In genomic region chr6:125338791-125339660, GRCm38 (mm10) we compare ENCODE assay signal across 17 mouse cellular contexts. TPM values are rescaled to one million over a fixed set of nuclear protein-coding genes. Genes with fewer than 3 reads are reported as not detected.
A peak's percentile ranks its signal among the peaks of the same experiment; 100 is the strongest.
DNase-seq lines count a peak whose midpoint lies in the region; ATAC-seq lines count a peak whose summit lies in the region.
"Had no signal": no experiment of that assay in that cellular context is flagged by ENCODE, and none has a peak within 500 bp of the region (broad histone marks: within the 10 kb centered on the region; RNA-seq: fewer than 3 reads in every experiment).

No protein-coding gene starts in this region.

- H3K9ac ChIP-seq in heart, embryonic 12.5 days, result no peak overlapping the region

- DNase-seq in heart, postnatal 4 days, result no peak
- peak; percentile 20 for DNase-seq in kidney, postnatal 10 days
- no peak for DNase-seq in kidney, postnatal 25 days
- peak; percentile 19 for DNase-seq in induced T-regulatory cell, adult 2 months (ENCODE audit: low read depth)
- DNase-seq in cerebellum, postnatal 25 days, result no peak
- DNase-seq in ovary, postnatal 14 days (ENCODE audit: low spot score), result no peak
- DNase-seq: cerebellum, adult 8-10 months; liver; right cerebral cortex, postnatal 14 days; thymus, postnatal 36 days had no signal

- H3K36me3 ChIP-seq in heart, embryonic 12.5 days, result no peaks in the 10 kb centered on the region
- H3K36me3 ChIP-seq: hindbrain, embryonic 10.5 days had no signal

- no peak overlapping the region for H3K4me3 ChIP-seq in heart, embryonic 12.5 days
- H3K4me3 ChIP-seq: hindbrain, embryonic 10.5 days had no signal

- no peak overlapping the region for H3K4me2 ChIP-seq in heart, embryonic 12.5 days

- H3K9me3 ChIP-seq in heart, embryonic 12.5 days (replicated peaks), result no peaks in the 10 kb centered on the region
- H3K9me3 ChIP-seq: hindbrain, embryonic 10.5 days had no signal

- 50% methylated on average over 9 of the region's 9 CpGs for WGBS in heart, embryonic 12.5 days

- H3K27me3 ChIP-seq in heart, embryonic 12.5 days (replicated peaks), result peaks cover 10% of the 10 kb centered on the region

- peak overlapping the region; percentile 13; the same call in 1 of the 2 replicates for H3K27ac ChIP-seq in heart, embryonic 12.5 days (ENCODE audit: poor library complexity, severe bottlenecking)

- H3K4me1 ChIP-seq in heart, embryonic 12.5 days (replicated peaks), result peaks cover 14% of the 10 kb centered on the region; the same call in 1 of the 2 replicates

- no peak; the same call in 1 of the 2 replicates for ATAC-seq in heart, embryonic 12.5 days (ENCODE audit: insufficient number of reproducible peaks, low FRiP score)
- peak; percentile 63 for ATAC-seq in CD4-positive, CD25-positive, alpha-beta regulatory T cell, adult 4 months
- ATAC-seq: intestine, postnatal 0 days had no signal

RNA-seq across cellular contexts. Expression of gene Tnfrsf1a, which starts 10.1 kb away (rescaled TPM):
- polyA plus RNA-seq in heart, embryonic 12.5 days (2016; fragmentation: Nextera tagmentation; extraction: Ambion mirVana), result 37.2 and 37.9 TPM in 2 replicates
- total RNA-seq in heart, postnatal 4 days (2021), result 10 to 100 TPM; 63.3 to 65.2 TPM
- polyA plus RNA-seq in CD4-positive, CD25-positive, alpha-beta regulatory T cell, adult 4 months (2017; shearing (Covaris generic)), result 10 to 100 TPM; 24.9 to 43.5 TPM

RNA-seq across cellular contexts. Expression of gene Scnn1a, which starts 18.6 kb away (rescaled TPM):
- polyA plus RNA-seq in heart, embryonic 12.5 days (2016; fragmentation: Nextera tagmentation; extraction: Ambion mirVana), result 0.70 and 0.80 TPM in 2 replicates
- 1 to 10 TPM in 1 of 2 experiments, under 1 TPM in 1; 0.83 to 1.1 TPM for total RNA-seq in heart, postnatal 4 days (2021)
- polyA plus RNA-seq in CD4-positive, CD25-positive, alpha-beta regulatory T cell, adult 4 months (2017; shearing (Covaris generic)), result not detected

RNA-seq across cellular contexts. Expression of gene Ltbr, which starts 25.3 kb away (rescaled TPM):
- polyA plus RNA-seq in heart, embryonic 12.5 days (2016; fragmentation: Nextera tagmentation; extraction: Ambion mirVana), result 40.9 and 41.2 TPM in 2 replicates
- total RNA-seq in heart, postnatal 4 days (2021), result 10 to 100 TPM; 49.2 to 53.7 TPM
- under 1 TPM in 1 of 2 experiments, not detected in 1; 0.28 TPM for polyA plus RNA-seq in CD4-positive, CD25-positive, alpha-beta regulatory T cell, adult 4 months (2017; shearing (Covaris generic))

RNA-seq across cellular contexts. Expression of gene Plekhg6, which starts 41.6 kb away (rescaled TPM):
- polyA plus RNA-seq in heart, embryonic 12.5 days (2016; fragmentation: Nextera tagmentation; extraction: Ambion mirVana), result not detected in 2 replicates
- total RNA-seq in heart, postnatal 4 days (2021), result not detected
- under 1 TPM in 1 of 2 experiments, not detected in 1; 0.12 TPM for polyA plus RNA-seq in CD4-positive, CD25-positive, alpha-beta regulatory T cell, adult 4 months (2017; shearing (Covaris generic))

RNA-seq across cellular contexts. Expression of gene Tuba3a, which starts 53.2 kb away (rescaled TPM):
- not detected in 2 replicates for polyA plus RNA-seq in heart, embryonic 12.5 days (2016; fragmentation: Nextera tagmentation; extraction: Ambion mirVana)
- total RNA-seq in heart, postnatal 4 days (2021), result not detected
- polyA plus RNA-seq in CD4-positive, CD25-positive, alpha-beta regulatory T cell, adult 4 months (2017; shearing (Covaris generic)), result 1 to 10 TPM; 1.9 to 2.3 TPM
- total RNA-seq: left cerebral cortex, adult 18-20 months; midbrain, postnatal 0 days had no signal
- polyA plus RNA-seq: brain, embryonic 14.5 days; hindbrain, embryonic 10.5 days; intestine, postnatal 0 days; midbrain, postnatal 0 days had no signal

Comparison
In these comparisons a context has a peak if more than half of its experiments do, and no peak if none do; other contexts are left out.
1. DNase-seq: peak in kidney, postnatal 10 days (single experiment) and induced T-regulatory cell, adult 2 months (single experiment); none in heart, postnatal 4 days (single experiment), kidney, postnatal 25 days (0 of 2), cerebellum, postnatal 25 days (0 of 2) and ovary, postnatal 14 days (single experiment).
2. RNA of gene Ltbr, which starts 25.3 kb away (polyA plus RNA-seq): 40.9 to 41.2 TPM in heart, embryonic 12.5 days; 0.28 TPM in CD4-positive, CD25-positive, alpha-beta regulatory T cell, adult 4 months; every median in the first group is over 10 times any median in the second.